Mouse (Mus musculus): ENCODE results near the gene 1700001C19Rik. TPM values are rescaled to one million over a fixed set of nuclear protein-coding genes. Genes with fewer than 3 reads are reported as not detected.

Gene 1700001C19Rik
- polyA plus RNA-seq, 1 experiment from 2014 or later, result 0.40 TPM

GRCm38 (mm10) chr17:47474250-47474649, 37.1 kb upstream of the 1700001C19Rik start:
- H3K4me1 ChIP-seq (replicated peaks; ENCODE audit: control insufficient read depth, insufficient read depth, low read length), result no peaks in the 10 kb centered on the region
- H3K4me3 ChIP-seq (ENCODE audit: low read depth, low read length), result no peak overlapping the region
- no peak overlapping the region for H3K9ac ChIP-seq (ENCODE audit: low read length)
- no peaks in the 10 kb centered on the region for H3K36me3 ChIP-seq (ENCODE audit: control insufficient read depth, insufficient read depth, low read length)
- no peaks in the 10 kb centered on the region; the same call in none of the 2 replicates for H3K27me3 ChIP-seq (ENCODE audit: control insufficient read depth, insufficient read depth, low read length)
- 86% methylated on average over 4 of the region's 4 CpGs for WGBS
- no peak overlapping the region for H3K4me2 ChIP-seq (ENCODE audit: low read depth, low read length, severe bottlenecking)
- H3K27ac ChIP-seq (ENCODE audit: low read depth, low read length), result no peak overlapping the region
- DNase-seq (ENCODE audit: low spot score), result no peak
- no peaks in the 10 kb centered on the region for H3K9me3 ChIP-seq (ENCODE audit: control insufficient read depth, low read length)
- no peak for ATAC-seq (replicated peaks; ENCODE audit: low FRiP score)

- Histone ChIP-seq H3K27me3 (ENCODE audit: control insufficient read depth, insufficient read depth, low read length) (peaks cover 7% of the 10 kb centered on the region), H3K4me1 (replicated peaks; ENCODE audit: control insufficient read depth, insufficient read depth, low read length) (no peaks in the 10 kb centered on the region), H3K4me3 (ENCODE audit: low read depth, low read length) (no peak overlapping the region), H3K4me2 (ENCODE audit: low read depth, low read length, severe bottlenecking) (no peak overlapping the region), H3K9me3 (ENCODE audit: control insufficient read depth, low read length) (no peaks in the 10 kb centered on the region), H3K27ac (ENCODE audit: low read depth, low read length) (no peak overlapping the region), H3K9ac (ENCODE audit: low read length) (no peak overlapping the region), H3K36me3 (ENCODE audit: control insufficient read depth, insufficient read depth, low read length) (no peaks in the 10 kb centered on the region)
- DNase-seq (ENCODE audit: low spot score), result peak; percentile 71
- ATAC-seq (replicated peaks; ENCODE audit: low FRiP score), result no peak
- 14% methylated on average over 8 of the region's 8 CpGs for WGBS
Observed at GRCm38 (mm10) chr17:47473434-47473974, 36.3 kb upstream of the 1700001C19Rik start.

GRCm38 (mm10) chr17:47472435-47473350, 35.5 kb upstream of the 1700001C19Rik start:
- H3K9me3 ChIP-seq (ENCODE audit: control insufficient read depth, low read length), result no peaks in the 10 kb centered on the region
- ATAC-seq (replicated peaks; ENCODE audit: low FRiP score) (no peak), DNase-seq (ENCODE audit: low spot score) (no peak)
- no peak overlapping the region for H3K4me3 ChIP-seq (ENCODE audit: low read depth, low read length)
- no peaks in the 10 kb centered on the region for H3K4me1 ChIP-seq (replicated peaks; ENCODE audit: control insufficient read depth, insufficient read depth, low read length)
- no peaks in the 10 kb centered on the region for H3K36me3 ChIP-seq (ENCODE audit: control insufficient read depth, insufficient read depth, low read length)
- H3K27me3 ChIP-seq (ENCODE audit: control insufficient read depth, insufficient read depth, low read length), result peaks cover 14% of the 10 kb centered on the region
- no peak overlapping the region for H3K4me2 ChIP-seq (ENCODE audit: low read depth, low read length, severe bottlenecking)
- WGBS, result 52% methylated on average over 15 of the region's 15 CpGs
- H3K9ac ChIP-seq (ENCODE audit: low read length), result no peak overlapping the region
- no peak overlapping the region for H3K27ac ChIP-seq (ENCODE audit: low read depth, low read length)

- no peaks in the 10 kb centered on the region for H3K36me3 ChIP-seq (ENCODE audit: control insufficient read depth, insufficient read depth, low read length)
- no peak overlapping the region for H3K9ac ChIP-seq (ENCODE audit: low read length)
- H3K9me3 ChIP-seq (ENCODE audit: control insufficient read depth, low read length), result no peaks in the 10 kb centered on the region; the same call in 1 of the 2 replicates
- ATAC-seq (replicated peaks; ENCODE audit: low FRiP score) (no peak), DNase-seq (ENCODE audit: low spot score) (no peak)
- 88% methylated on average over 5 of the region's 5 CpGs for WGBS
- no peak overlapping the region for H3K4me2 ChIP-seq (ENCODE audit: low read depth, low read length, severe bottlenecking)
- peaks cover 26% of the 10 kb centered on the region for H3K27me3 ChIP-seq (ENCODE audit: control insufficient read depth, insufficient read depth, low read length)
- H3K4me1 ChIP-seq (replicated peaks; ENCODE audit: control insufficient read depth, insufficient read depth, low read length), result no peaks in the 10 kb centered on the region
- no peak overlapping the region for H3K4me3 ChIP-seq (ENCODE audit: low read depth, low read length)
- no peak overlapping the region for H3K27ac ChIP-seq (ENCODE audit: low read depth, low read length)
Observed at GRCm38 (mm10) chr17:47470686-47471085, 33.5 kb upstream of the 1700001C19Rik start.

GRCm38 (mm10) chr17:47470121-47470520, 32.9 kb upstream of the 1700001C19Rik start:
- H3K4me1 ChIP-seq (replicated peaks; ENCODE audit: control insufficient read depth, insufficient read depth, low read length), result no peaks in the 10 kb centered on the region
- no peak overlapping the region for H3K4me2 ChIP-seq (ENCODE audit: low read depth, low read length, severe bottlenecking)
- H3K9ac ChIP-seq (ENCODE audit: low read length), result no peak overlapping the region
- H3K27me3 ChIP-seq (ENCODE audit: control insufficient read depth, insufficient read depth, low read length), result peaks cover 26% of the 10 kb centered on the region
- 91% methylated on average over 4 of the region's 4 CpGs for WGBS
- H3K9me3 ChIP-seq (ENCODE audit: control insufficient read depth, low read length), result no peaks in the 10 kb centered on the region; the same call in 1 of the 2 replicates
- no peak for DNase-seq (ENCODE audit: low spot score)
- H3K27ac ChIP-seq (ENCODE audit: low read depth, low read length), result no peak overlapping the region
- ATAC-seq (replicated peaks; ENCODE audit: low FRiP score), result no peak
- no peaks in the 10 kb centered on the region for H3K36me3 ChIP-seq (ENCODE audit: control insufficient read depth, insufficient read depth, low read length)
- no peak overlapping the region for H3K4me3 ChIP-seq (ENCODE audit: low read depth, low read length)

- Histone ChIP-seq H3K27me3 (ENCODE audit: control insufficient read depth, insufficient read depth, low read length) (peaks cover 26% of the 10 kb centered on the region), H3K4me3 (ENCODE audit: low read depth, low read length) (no peak overlapping the region), H3K4me2 (ENCODE audit: low read depth, low read length, severe bottlenecking) (no peak overlapping the region), H3K9ac (ENCODE audit: low read length) (no peak overlapping the region), H3K4me1 (replicated peaks; ENCODE audit: control insufficient read depth, insufficient read depth, low read length) (no peaks in the 10 kb centered on the region), H3K9me3 (ENCODE audit: control insufficient read depth, low read length) (no peaks in the 10 kb centered on the region; the same call in 1 of the 2 replicates), H3K36me3 (ENCODE audit: control insufficient read depth, insufficient read depth, low read length) (no peaks in the 10 kb centered on the region), H3K27ac (ENCODE audit: low read depth, low read length) (no peak overlapping the region)
- DNase-seq (ENCODE audit: low spot score) (no peak), ATAC-seq (replicated peaks; ENCODE audit: low FRiP score) (no peak)
- 83% methylated on average over 4 of the region's 4 CpGs for WGBS
Observed at GRCm38 (mm10) chr17:47469642-47470041, 32.5 kb upstream of the 1700001C19Rik start.

- Histone ChIP-seq H3K4me3 (ENCODE audit: low read depth, low read length) (peak overlapping the region; percentile 8; the same call in 1 of the 2 replicates), H3K27me3 (ENCODE audit: control insufficient read depth, insufficient read depth, low read length) (peaks cover 26% of the 10 kb centered on the region), H3K4me1 (replicated peaks; ENCODE audit: control insufficient read depth, insufficient read depth, low read length) (no peaks in the 10 kb centered on the region), H3K9me3 (ENCODE audit: control insufficient read depth, low read length) (no peaks in the 10 kb centered on the region; the same call in 1 of the 2 replicates), H3K4me2 (ENCODE audit: low read depth, low read length, severe bottlenecking) (peak overlapping the region; percentile 34), H3K27ac (ENCODE audit: low read depth, low read length) (no peak overlapping the region), H3K9ac (ENCODE audit: low read length) (peak overlapping the region; percentile 9; the same call in 1 of the 2 replicates), H3K36me3 (ENCODE audit: control insufficient read depth, insufficient read depth, low read length) (no peaks in the 10 kb centered on the region)
- WGBS, result 4% methylated on average over 34 of the region's 34 CpGs
- ATAC-seq (replicated peaks; ENCODE audit: low FRiP score) (no peak), DNase-seq (ENCODE audit: low spot score) (peak; percentile 61)
Observed at GRCm38 (mm10) chr17:47468466-47468865, 31.3 kb upstream of the 1700001C19Rik start.

GRCm38 (mm10) chr17:47468063-47468462, 30.9 kb upstream of the 1700001C19Rik start:
- no peak for ATAC-seq (replicated peaks; ENCODE audit: low FRiP score)
- DNase-seq (ENCODE audit: low spot score), result peak; percentile 56
- H3K9me3 ChIP-seq (ENCODE audit: control insufficient read depth, low read length), result no peaks in the 10 kb centered on the region; the same call in 1 of the 2 replicates
- no peaks in the 10 kb centered on the region for H3K4me1 ChIP-seq (replicated peaks; ENCODE audit: control insufficient read depth, insufficient read depth, low read length)
- H3K4me2 ChIP-seq (ENCODE audit: low read depth, low read length, severe bottlenecking), result peak overlapping the region; percentile 34; the same call in 1 of the 2 replicates
- H3K36me3 ChIP-seq (ENCODE audit: control insufficient read depth, insufficient read depth, low read length), result no peaks in the 10 kb centered on the region
- H3K4me3 ChIP-seq (ENCODE audit: low read depth, low read length), result peak overlapping the region; percentile 8; the same call in 1 of the 2 replicates
- H3K9ac ChIP-seq (ENCODE audit: low read length), result peak overlapping the region; percentile 9; the same call in 1 of the 2 replicates
- 18% methylated on average over 14 of the region's 14 CpGs for WGBS
- no peak overlapping the region for H3K27ac ChIP-seq (ENCODE audit: low read depth, low read length)
- peaks cover 26% of the 10 kb centered on the region for H3K27me3 ChIP-seq (ENCODE audit: control insufficient read depth, insufficient read depth, low read length)
